Mouse (Mus musculus): ENCODE measurements at regions not wholly inside any gene's neighbourhood (a gene's known extent, or its start where the extent isn't known, plus 50 kb on each side); places are given as distances from the start of the nearest gene placed in this dataset.

DNA sequence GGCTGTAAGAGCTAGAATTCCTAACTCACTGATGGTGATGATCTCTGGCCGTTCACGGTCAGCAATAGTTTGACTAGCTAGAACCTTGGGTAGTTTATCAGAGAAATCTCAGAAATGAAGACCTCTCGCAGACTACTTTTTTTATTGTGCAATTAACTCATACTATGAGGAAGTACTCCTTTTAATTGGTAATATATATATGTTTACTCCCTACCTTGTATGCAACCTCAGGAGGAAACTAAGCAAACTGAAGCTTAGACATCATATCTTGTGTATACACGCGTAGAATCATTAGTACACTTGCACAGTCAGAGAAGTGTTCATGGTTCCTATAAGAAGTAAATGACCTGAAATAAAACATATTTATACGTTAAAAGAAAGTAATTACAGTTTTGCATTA lies 157.2 kb downstream of the Gm11146 start:
- TF ChIP-seq CTCF (IDR thresholded peaks at IDR 0.05; ENCODE audit: control insufficient read depth, insufficient read depth, insufficient read length), result no peak
- no peak for TF ChIP-seq USF1 (IDR thresholded peaks at IDR 0.05; ENCODE audit: low read depth)
- no peak for TF ChIP-seq MYOG (IDR thresholded peaks at IDR 0.05; ENCODE audit: control insufficient read depth, extremely low read depth, insufficient read length)
- no peak for TF ChIP-seq MAX (IDR thresholded peaks at IDR 0.05)
